Mouse (Mus musculus) C2C12 (cell line): ENCODE measurements around the gene Mmp28. TPM values are rescaled to one million over a fixed set of nuclear protein-coding genes. Genes with fewer than 3 reads are reported as not detected.

Source experiments
- H3K27me3 ChIP-seq: one replicate; pipeline ENCODE4 v1.6.1; 2011; ENCODE audit not compliant: control insufficient read depth, insufficient read depth, insufficient read length
- H3K36me3 ChIP-seq: one replicate; pipeline ENCODE4 v1.6.1; 2011; ENCODE audit not compliant: control insufficient read depth, insufficient read depth
- H3K4me3 ChIP-seq: one replicate; pipeline ENCODE4 v1.5.1; 2011; ENCODE audit warnings: mild to moderate bottlenecking, control low read depth; ENCODE audit not compliant: poor library complexity, insufficient read depth, severe bottlenecking
- H3K79me2 ChIP-seq: one replicate; pipeline ENCODE4 v1.6.1; 2011; ENCODE audit not compliant: control insufficient read depth, insufficient read depth
- H3K79me3 ChIP-seq: one replicate; pipeline ENCODE4 v1.6.1; 2011; ENCODE audit warnings: low read depth, control low read depth
- H3ac ChIP-seq: one replicate; pipeline ENCODE3; 2011; ENCODE audit warnings: low read depth; ENCODE audit not compliant: control insufficient read depth, insufficient read length
- CEBPB ChIP-seq: IDR thresholded peaks from one replicate; pipeline ENCODE4 v1.6.1; 2011; ENCODE audit warnings: low read depth, mild to moderate bottlenecking, control low read depth, moderate library complexity
- CTCF ChIP-seq: IDR thresholded peaks from one replicate; pipeline ENCODE4 v1.5.1; 2011; ENCODE audit not compliant: control insufficient read depth, insufficient read depth, insufficient read length
- FOSL1 ChIP-seq: IDR thresholded peaks from one replicate; pipeline ENCODE4 v1.8.0; 2011; ENCODE audit warnings: mild to moderate bottlenecking, low read length; ENCODE audit not compliant: poor library complexity, insufficient read depth, severe bottlenecking
- MAX ChIP-seq: IDR thresholded peaks from one replicate; pipeline ENCODE4 v1.6.1; 2011; ENCODE audit warnings: mild to moderate bottlenecking, control low read depth
- MYOD1 ChIP-seq: IDR thresholded peaks from one replicate; pipeline ENCODE4 v1.6.1; 2011; ENCODE audit warnings: low read depth; ENCODE audit not compliant: control insufficient read depth, insufficient read length
- MYOG ChIP-seq: IDR thresholded peaks from one replicate; pipeline ENCODE4 v1.6.1; 2011; ENCODE audit not compliant: control insufficient read depth, insufficient read length; ENCODE audit errors: extremely low read depth
- USF1 ChIP-seq: IDR thresholded peaks from one replicate; pipeline ENCODE4 v1.6.1; 2011; ENCODE audit warnings: low read depth, mild to moderate bottlenecking, control low read depth, moderate library complexity
- polyA plus RNA-seq: library from polyadenylated mRNA; unstranded; fragments of >200 nt; fragmentation: generic; extraction: Trizol; gene quantifications from one replicate; pipeline ENCODE4 v1.2.1, GENCODE M21; 2012; ENCODE audit warnings: missing spikeins

Gene Mmp28
- polyA plus RNA-seq, 1 experiment, result 2.3 TPM

DNA sequence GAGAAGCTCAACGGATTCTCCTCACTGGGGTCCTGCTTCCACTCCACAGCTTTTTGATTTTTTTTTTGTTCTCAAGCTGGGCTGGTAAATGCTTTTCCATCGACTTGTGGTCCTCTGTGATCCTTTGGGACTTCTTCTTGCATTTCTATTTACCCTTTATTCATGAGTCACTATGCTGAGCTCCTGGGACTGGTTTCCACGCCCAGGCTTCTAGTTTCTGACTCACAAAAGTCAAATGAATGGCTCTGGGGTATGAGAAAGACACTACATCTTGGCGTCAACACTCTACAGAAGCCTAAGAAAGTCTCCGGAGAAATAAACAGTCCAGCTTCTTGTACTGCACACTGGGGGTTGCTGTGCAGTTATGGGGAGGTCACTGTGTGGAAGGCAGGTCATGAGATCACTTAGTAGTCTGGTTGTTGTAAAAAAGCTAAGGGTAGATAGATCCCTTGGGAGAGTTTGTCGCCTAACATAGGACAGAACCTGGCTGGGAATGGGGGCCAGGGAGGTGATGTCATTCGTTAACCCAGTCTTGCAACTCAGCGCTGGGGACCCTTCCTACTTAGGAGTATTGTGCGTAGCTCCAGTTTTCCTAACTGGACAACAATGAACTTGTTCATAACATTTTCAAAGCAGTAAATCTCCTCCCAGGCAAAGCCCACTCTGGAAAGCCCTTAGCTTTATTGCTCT lies 4.8 kb downstream of the Mmp28 start:
- no peak overlapping the region for H3K4me3 ChIP-seq
- no peaks in the 10 kb centered on the region for H3K79me2 ChIP-seq
- H3ac ChIP-seq, result peak overlapping the region; percentile 11
- no peaks in the 10 kb centered on the region for H3K79me3 ChIP-seq
- TF ChIP-seq MYOD1, result no peak
- TF ChIP-seq MYOG, result no peak
- TF ChIP-seq CEBPB, result no peak
- no peak for TF ChIP-seq USF1
- peak; percentile 40 for TF ChIP-seq FOSL1
- TF ChIP-seq MAX, result peak; percentile 19
- TF ChIP-seq CTCF, result no peak
- H3K36me3 ChIP-seq, result no peaks in the 10 kb centered on the region
- no peaks in the 10 kb centered on the region for H3K27me3 ChIP-seq

DNA sequence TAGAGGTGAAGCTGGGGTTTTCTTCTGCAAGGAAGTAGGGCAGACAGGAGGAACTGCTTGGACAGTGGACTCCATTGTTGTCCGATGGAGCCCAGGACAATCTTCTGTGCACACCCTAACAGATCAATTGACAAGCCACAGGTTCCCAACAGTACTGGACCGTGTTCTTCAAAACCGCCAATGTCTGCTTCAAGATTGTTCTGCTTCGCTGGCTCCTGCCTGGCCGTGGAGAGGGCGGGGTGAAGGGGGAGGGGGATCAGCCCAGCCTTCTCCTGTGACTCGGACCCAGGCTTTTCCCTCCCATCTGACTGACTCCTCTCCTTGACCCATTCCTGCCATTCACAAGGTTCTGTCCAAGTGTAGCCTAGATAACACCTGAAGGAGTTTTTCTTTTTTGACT lies 5.6 kb downstream of the Mmp28 start:
- no peaks in the 10 kb centered on the region for H3K79me2 ChIP-seq
- no peak overlapping the region for H3ac ChIP-seq
- H3K4me3 ChIP-seq, result no peak overlapping the region
- no peaks in the 10 kb centered on the region for H3K27me3 ChIP-seq
- H3K36me3 ChIP-seq, result no peaks in the 10 kb centered on the region
- H3K79me3 ChIP-seq, result no peaks in the 10 kb centered on the region
- TF ChIP-seq CTCF (no peak), MAX (no peak), MYOD1 (no peak), FOSL1 (no peak), CEBPB (no peak), USF1 (no peak), MYOG (no peak)

DNA sequence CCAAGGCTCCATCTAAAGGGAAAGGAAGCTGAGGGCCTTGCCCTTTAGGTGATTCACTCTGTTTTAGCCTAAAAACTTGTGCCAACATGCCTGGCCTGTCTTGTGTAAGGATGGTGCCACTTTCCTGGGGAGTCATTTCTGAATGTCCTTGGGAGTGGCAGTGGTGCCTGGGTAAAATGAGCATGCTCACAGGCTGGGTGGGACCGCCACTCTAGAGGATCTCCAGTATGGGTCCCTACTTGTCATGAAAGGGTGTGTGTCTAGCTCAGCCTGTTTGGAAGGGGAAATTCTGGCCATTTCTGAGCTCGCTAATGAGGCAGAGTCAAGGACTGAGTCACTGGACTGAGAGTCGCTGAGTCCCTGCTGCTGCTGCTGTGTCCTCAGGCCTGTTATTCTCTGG lies 7.3 kb downstream of the Mmp28 start:
- Histone ChIP-seq H3K79me2 (no peaks in the 10 kb centered on the region), H3ac (no peak overlapping the region), H3K4me3 (no peak overlapping the region), H3K27me3 (no peaks in the 10 kb centered on the region), H3K36me3 (no peaks in the 10 kb centered on the region), H3K79me3 (no peaks in the 10 kb centered on the region)
- TF ChIP-seq USF1 (no peak), CTCF (no peak)

DNA sequence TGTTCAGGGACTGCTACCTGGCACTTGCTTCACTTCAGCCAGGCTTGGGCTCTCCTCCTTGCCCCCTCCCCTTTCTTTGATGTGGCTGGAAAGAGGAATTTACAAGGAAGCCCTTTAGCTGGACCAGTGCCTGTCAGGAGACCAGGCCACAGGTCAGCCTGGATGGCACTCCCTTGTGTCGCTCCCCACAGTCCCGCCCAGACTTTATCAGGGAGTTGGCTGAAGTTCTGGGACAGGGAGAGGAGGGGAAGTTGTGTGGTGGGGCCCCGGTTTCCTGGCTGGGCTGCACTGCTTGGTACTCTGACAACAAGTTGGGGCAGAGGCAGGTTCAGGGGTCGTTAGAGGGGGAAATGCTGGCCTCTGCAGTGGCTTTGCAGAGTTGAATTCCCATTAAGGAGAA lies 8.3 kb downstream of the Mmp28 start:
- Histone ChIP-seq H3K27me3 (no peaks in the 10 kb centered on the region), H3K79me3 (no peaks in the 10 kb centered on the region), H3K36me3 (no peaks in the 10 kb centered on the region), H3ac (no peak overlapping the region), H3K79me2 (no peaks in the 10 kb centered on the region), H3K4me3 (no peak overlapping the region)
- TF ChIP-seq MYOG, result no peak
- no peak for TF ChIP-seq CTCF
- no peak for TF ChIP-seq CEBPB
- no peak for TF ChIP-seq USF1
- no peak for TF ChIP-seq MAX
- TF ChIP-seq MYOD1, result no peak
- no peak for TF ChIP-seq FOSL1

DNA sequence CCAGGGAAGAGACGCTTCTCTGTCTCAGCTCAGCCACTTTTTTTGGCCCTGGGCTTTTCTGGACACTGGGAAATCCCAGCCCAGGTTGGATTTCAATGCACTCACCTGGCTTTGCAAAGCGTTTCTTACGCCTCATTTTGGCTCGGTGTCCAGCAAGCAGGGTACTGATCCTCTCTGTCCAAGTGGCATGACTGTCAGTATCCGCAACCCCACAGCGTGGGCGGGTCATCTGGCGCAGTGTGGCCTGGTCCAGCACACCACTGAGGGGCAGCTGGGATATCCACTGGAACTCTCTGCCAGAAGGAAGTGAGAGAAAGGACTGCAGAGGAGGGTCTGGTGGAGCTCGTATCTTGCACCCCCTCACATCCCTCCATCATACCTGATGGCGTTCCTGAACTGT lies 11.6 kb downstream of the Mmp28 start:
- H3K27me3 ChIP-seq, result no peaks in the 10 kb centered on the region
- H3ac ChIP-seq, result no peak overlapping the region
- TF ChIP-seq MYOD1, result no peak
- no peak for TF ChIP-seq USF1
- TF ChIP-seq MYOG, result no peak
- TF ChIP-seq MAX, result no peak
- no peak for TF ChIP-seq FOSL1
- no peak for TF ChIP-seq CTCF
- TF ChIP-seq CEBPB, result no peak
- H3K4me3 ChIP-seq, result no peak overlapping the region
- no peaks in the 10 kb centered on the region for H3K36me3 ChIP-seq
- H3K79me3 ChIP-seq, result no peaks in the 10 kb centered on the region
- no peaks in the 10 kb centered on the region for H3K79me2 ChIP-seq

DNA sequence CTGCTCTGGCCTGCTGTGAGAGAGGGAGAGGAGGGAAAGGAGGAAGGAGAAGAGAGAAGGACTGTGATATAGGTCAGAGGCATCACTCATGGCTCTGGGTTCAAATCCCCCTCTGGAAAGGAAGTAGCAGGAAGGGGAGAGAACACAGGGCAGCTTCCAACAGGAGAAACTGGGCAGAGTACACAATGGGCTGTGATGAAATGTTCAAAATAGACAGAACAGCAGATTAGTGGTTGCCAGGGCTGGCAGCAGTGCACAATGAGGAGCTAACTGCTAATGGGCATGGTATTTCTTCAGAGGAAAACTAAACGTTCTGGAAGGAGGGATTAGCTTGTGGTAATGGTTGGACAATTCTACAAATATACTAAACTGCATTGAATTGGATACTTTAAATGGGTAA lies 12.3 kb downstream of the Mmp28 start:
- no peaks in the 10 kb centered on the region for H3K36me3 ChIP-seq
- TF ChIP-seq MAX (no peak), FOSL1 (no peak), MYOG (no peak), USF1 (no peak), MYOD1 (no peak), CTCF (no peak), CEBPB (no peak)
- H3K79me2 ChIP-seq, result no peaks in the 10 kb centered on the region
- H3K79me3 ChIP-seq, result no peaks in the 10 kb centered on the region
- no peaks in the 10 kb centered on the region for H3K27me3 ChIP-seq
- H3ac ChIP-seq, result no peak overlapping the region
- H3K4me3 ChIP-seq, result no peak overlapping the region
